Mouse (Mus musculus): ENCODE results near the gene Nrap. TPM values are rescaled to one million over a fixed set of nuclear protein-coding genes. Genes with fewer than 3 reads are reported as not detected.

Gene Nrap
- polyA plus RNA-seq (2014; fragmentation: Illumina TruSeq; extraction: RNeasy Lipid Tissue Mini Kit (QIAGEN cat#74804); ENCODE audit: low read depth, low replicate concordance), result 226 TPM

GRCm38 (mm10) chr19:56389879-56390278 is at the start of gene Nrap:
Nrap (minus strand) TSS chr19:56390037.

GRCm38 (mm10) chr19:56396669-56397621 is 7.1 kb upstream of the Nrap start, which contains the start of gene Casp7:
Casp7 (plus strand) TSS chr19:56397129.

GRCm38 (mm10) chr19:56286866-56287265 is 103.0 kb downstream of the Nrap start, which contains the start of gene Habp2:
Habp2 (plus strand) TSS chr19:56287137.

Other genes with a start within 250 kb of the Nrap start
- gene Habp2, start 102.9 kb downstream of the Nrap start, polyA plus RNA-seq (2014; fragmentation: Illumina TruSeq; extraction: RNeasy Lipid Tissue Mini Kit (QIAGEN cat#74804); ENCODE audit: low read depth, low replicate concordance), result not detected
- 14.7 TPM for gene Casp7, start 7.1 kb upstream of the Nrap start, polyA plus RNA-seq (2014; fragmentation: Illumina TruSeq; extraction: RNeasy Lipid Tissue Mini Kit (QIAGEN cat#74804); ENCODE audit: low read depth, low replicate concordance)
- not detected for gene Plekhs1, start 71.6 kb upstream of the Nrap start, polyA plus RNA-seq (2014; fragmentation: Illumina TruSeq; extraction: RNeasy Lipid Tissue Mini Kit (QIAGEN cat#74804); ENCODE audit: low read depth, low replicate concordance)
- 8.1 TPM for gene Dclre1a, start 158.2 kb upstream of the Nrap start, polyA plus RNA-seq (2014; fragmentation: Illumina TruSeq; extraction: RNeasy Lipid Tissue Mini Kit (QIAGEN cat#74804); ENCODE audit: low read depth, low replicate concordance)
- 16.2 TPM for gene Nhlrc2, start 158.2 kb upstream of the Nrap start, polyA plus RNA-seq (2014; fragmentation: Illumina TruSeq; extraction: RNeasy Lipid Tissue Mini Kit (QIAGEN cat#74804); ENCODE audit: low read depth, low replicate concordance)

Data from heart, adult 10 weeks (tissue).